10 mouse cellular contexts compared by ENCODE assay signal in genomic region chr16:22625987-22626386, GRCm38 (mm10).
"Had no signal": no experiment of that assay in that cellular context is flagged by ENCODE, and none has a peak within 500 bp of the region (broad histone marks: within the 10 kb centered on the region; RNA-seq: fewer than 3 reads in every experiment).

No protein-coding gene starts in this region.

- ATAC-seq: midbrain, embryonic 16.5 days had no signal

- DNase-seq: lung, adult 18-20 months; lung, embryonic 14.5 days; lung, postnatal 10 days; lung, postnatal 4 days; midbrain, embryonic 14.5 days; right cerebral cortex, postnatal 14 days; thymus, adult 2 months; thymus, postnatal 25 days; thymus, postnatal 4 days had no signal
